Mouse (Mus musculus) E14TG2a.4 (cell line): Measurements from ENCODE around the gene Manbal.

Source experiments
- CTCF ChIP-seq: conservative IDR thresholded peaks from 2 replicates; pipeline ENCODE4 v1.5.1; 2014; ENCODE audit warnings: low read length
- NANOG ChIP-seq: IDR thresholded peaks from 2 replicates; pipeline ENCODE4 v1.6.1; 2014; ENCODE audit warnings: borderline replicate concordance, low read length, mixed read lengths
- POU5F1 ChIP-seq: IDR thresholded peaks from 2 replicates; pipeline ENCODE4 v1.6.1; 2014; ENCODE audit warnings: low read length, borderline replicate concordance

DNA sequence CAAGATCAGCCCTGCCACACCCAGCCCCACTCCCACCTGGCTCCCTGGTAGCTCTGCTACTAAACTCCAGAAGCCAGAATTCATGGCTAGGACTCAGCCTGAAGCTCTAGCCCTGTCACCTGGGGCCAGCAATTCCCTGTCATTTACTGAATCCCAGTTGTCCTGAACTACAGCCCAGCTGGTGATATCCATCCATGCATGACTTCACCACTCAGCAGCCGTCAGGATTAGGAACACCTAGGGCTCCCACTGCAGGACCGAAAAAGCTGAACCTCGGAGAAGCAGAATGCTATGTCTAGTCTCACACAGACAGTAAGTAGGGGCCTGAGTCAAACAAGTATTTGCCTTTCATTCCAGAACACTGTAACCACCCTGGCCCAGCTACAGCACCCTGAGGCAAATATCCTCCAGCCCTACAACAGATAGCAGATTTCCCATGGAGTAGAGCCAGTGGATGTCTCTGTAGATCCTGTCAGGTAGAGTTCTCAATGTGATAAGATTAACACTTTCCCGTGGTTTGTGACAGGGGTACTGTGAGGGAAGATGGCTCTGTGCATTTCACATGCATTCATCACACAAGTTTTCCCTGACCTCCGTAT, 25.0 kb upstream of the Manbal start:
- TF ChIP-seq CTCF (no peak), NANOG (no peak), POU5F1 (no peak)
